Mouse (Mus musculus) kidney, adult 2 months (tissue): ENCODE measurements around the gene Fam192a. TPM values are rescaled to one million over a fixed set of nuclear protein-coding genes. Genes with fewer than 3 reads are reported as not detected.
A peak's percentile ranks its signal among the peaks of the same experiment; 100 is the strongest.

ENCODE experiments used
- DNase-seq: peaks from one replicate; pipeline ENCODE4 v3.0.0; 2021
- H3K27ac ChIP-seq: fragments of 200-500 bp; 2 replicates; pipeline ENCODE4 v1.5.1; 2012; ENCODE audit warnings: low read depth, low read length, control low read depth, inconsistent platforms; ENCODE audit not compliant: insufficient read depth
- H3K27me3 ChIP-seq: fragments of 200-500 bp; replicated peaks from 2 replicates; pipeline ENCODE4 v1.6.1; 2012; ENCODE audit warnings: mild to moderate bottlenecking, moderate library complexity, low read length, inconsistent platforms; ENCODE audit not compliant: control insufficient read depth, insufficient read depth
- H3K36me3 ChIP-seq: fragments of 200-500 bp; 2 replicates; pipeline ENCODE4 v1.6.1; 2012; ENCODE audit warnings: mild to moderate bottlenecking, moderate library complexity, low read length, inconsistent platforms; ENCODE audit not compliant: control insufficient read depth, insufficient read depth
- H3K4me1 ChIP-seq: fragments of 200-500 bp; 2 replicates; pipeline ENCODE4 v1.6.1; 2011; ENCODE audit warnings: low read length; ENCODE audit not compliant: control insufficient read depth, insufficient read depth
- H3K4me3 ChIP-seq: fragments of 200-500 bp; 2 replicates; pipeline ENCODE4 v1.5.1; 2011; ENCODE audit warnings: mild to moderate bottlenecking, low read depth, low read length, control low read depth; ENCODE audit not compliant: insufficient read depth
- CTCF ChIP-seq: fragments of 200-500 bp; conservative IDR thresholded peaks from 2 replicates; pipeline ENCODE4 v1.5.1; 2011; ENCODE audit warnings: low read depth, mild to moderate bottlenecking, control low read depth, low read length, moderate library complexity, mixed read lengths; ENCODE audit not compliant: insufficient read depth, insufficient read length
- POLR2A ChIP-seq: fragments of 200-500 bp; IDR thresholded peaks from one replicate; pipeline ENCODE4 v1.6.1; 2011; ENCODE audit warnings: low read depth, low read length, control low read depth
- WGBS: fragments of 180-500 bp; shearing (Covaris S2); methylation state at CpG from one replicate; pipeline ENCODE4 v1.1.7; 2018; 5-methylcytosine and 5-hydroxymethylcytosine counted together
- polyA plus RNA-seq: library from polyadenylated mRNA; depleted of rRNA; stranded (reverse); fragments of >200 nt; gene quantifications from 2 replicates; pipeline ENCODE4 v1.2.3, GENCODE M21; 2012

Fam192a gene
- polyA plus RNA-seq, 1 experiment, result 20.9 TPM

DNA sequence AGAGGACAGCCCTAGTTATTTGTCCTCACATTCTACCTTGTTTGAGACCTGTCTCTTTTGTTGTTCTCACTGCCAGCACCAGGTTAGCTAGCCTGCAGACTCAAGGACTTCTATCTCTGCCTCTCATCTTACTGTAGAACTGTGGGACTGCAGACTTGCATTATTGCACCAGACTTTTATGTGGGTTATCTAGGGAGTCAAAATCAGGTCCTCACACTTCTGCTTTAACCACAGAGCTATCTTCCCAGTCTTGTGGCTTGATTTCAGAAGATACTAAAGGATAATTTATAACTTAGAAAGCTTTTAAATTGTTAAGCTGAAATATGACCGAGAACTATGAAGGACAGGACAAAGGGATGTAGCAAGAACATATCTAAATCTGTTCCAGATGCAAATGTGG, 23.1 kb upstream of the Fam192a start:
- no peak for DNase-seq
- Histone ChIP-seq H3K4me1 (peaks cover 3% of the 10 kb centered on the region; the same call in 1 of the 2 replicates), H3K27me3 (no peaks in the 10 kb centered on the region), H3K27ac (no peak overlapping the region), H3K36me3 (peaks cover 5% of the 10 kb centered on the region), H3K4me3 (no peak overlapping the region)
- 84% methylated on average over 1 of the region's 1 CpGs for WGBS
- no peak for TF ChIP-seq POLR2A
- TF ChIP-seq CTCF, result no peak

GRCm38 (mm10) chr8:94607064-94607463, 5.3 kb upstream of the Fam192a start:
- 0 out of 2 replicates have a peak, but pooled peaks have one; percentile 3 for TF ChIP-seq CTCF
- TF ChIP-seq POLR2A, result no peak
- Histone ChIP-seq H3K4me1 (peaks cover 2% of the 10 kb centered on the region; the same call in 1 of the 2 replicates), H3K27ac (no peak overlapping the region), H3K27me3 (no peaks in the 10 kb centered on the region), H3K4me3 (no peak overlapping the region), H3K36me3 (no peaks in the 10 kb centered on the region)
- no peak for DNase-seq
- WGBS, result 89% methylated on average over 5 of the region's 5 CpGs

- DNase-seq, result no peak
- no peak overlapping the region for H3K4me3 ChIP-seq
- no peak overlapping the region for H3K27ac ChIP-seq
- H3K36me3 ChIP-seq, result no peaks in the 10 kb centered on the region
- H3K4me1 ChIP-seq, result peaks cover 8% of the 10 kb centered on the region; the same call in 1 of the 2 replicates
- TF ChIP-seq POLR2A (no peak), CTCF (no peak)
- H3K27me3 ChIP-seq, result no peaks in the 10 kb centered on the region
- WGBS, result 76% methylated on average over 2 of the region's 2 CpGs
Observed at GRCm38 (mm10) chr8:94604030-94604429, 2.2 kb upstream of the Fam192a start.

- Histone ChIP-seq H3K4me1 (peaks cover 8% of the 10 kb centered on the region; the same call in 1 of the 2 replicates), H3K4me3 (peak overlapping the region; percentile 86), H3K27me3 (no peaks in the 10 kb centered on the region), H3K27ac (peak overlapping the region; percentile 79), H3K36me3 (no peaks in the 10 kb centered on the region)
- peak; percentile 81 for DNase-seq
- no peak for TF ChIP-seq POLR2A
- TF ChIP-seq CTCF, result no peak
- under 1% methylated on average over 31 of the region's 31 CpGs for WGBS
Observed at GRCm38 (mm10) chr8:94602471-94603131, 804 bp upstream of the Fam192a start.

DNA sequence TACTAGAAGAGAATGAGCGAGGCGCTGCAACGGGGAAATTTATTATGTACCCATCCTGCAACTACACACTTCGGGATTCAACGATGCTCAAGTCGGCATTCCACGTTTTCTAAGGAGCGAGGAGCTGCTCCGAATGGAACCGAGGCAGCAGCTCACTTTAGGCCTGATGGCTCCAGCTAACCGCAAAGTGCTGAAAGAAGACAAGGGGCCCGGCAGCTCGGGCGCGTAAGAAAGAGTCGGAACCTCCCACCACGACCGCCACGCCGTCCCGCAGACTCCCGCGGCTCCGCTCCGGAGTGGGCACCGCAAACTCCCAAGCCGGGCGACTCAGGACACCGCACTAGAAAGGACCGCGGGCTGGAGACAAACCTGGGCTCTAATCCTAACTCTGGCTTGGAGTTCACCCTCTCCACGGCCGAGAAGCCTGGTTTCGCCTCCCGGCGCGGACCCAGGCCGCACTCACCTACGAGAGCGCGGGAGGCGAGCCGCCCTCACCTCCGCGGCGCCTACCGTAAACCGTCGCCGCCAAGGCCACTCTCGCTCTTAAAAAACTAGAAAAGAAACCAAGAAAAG, 677 bp downstream of the Fam192a start:
- under 1% methylated on average over 51 of the region's 51 CpGs for WGBS
- peak; percentile 8 for DNase-seq
- H3K4me3 ChIP-seq, result peak overlapping the region; percentile 85
- H3K27ac ChIP-seq, result peak overlapping the region; percentile 80
- peaks cover 8% of the 10 kb centered on the region; the same call in 1 of the 2 replicates for H3K4me1 ChIP-seq
- no peaks in the 10 kb centered on the region for H3K36me3 ChIP-seq
- H3K27me3 ChIP-seq, result no peaks in the 10 kb centered on the region
- TF ChIP-seq CTCF, result no peak
- no peak for TF ChIP-seq POLR2A

- Histone ChIP-seq H3K4me3 (peak overlapping the region; percentile 85), H3K36me3 (no peaks in the 10 kb centered on the region), H3K27me3 (no peaks in the 10 kb centered on the region), H3K27ac (peak overlapping the region; percentile 22; the same call in 1 of the 2 replicates), H3K4me1 (peaks cover 8% of the 10 kb centered on the region; the same call in 1 of the 2 replicates)
- DNase-seq, result no peak
- WGBS, result 5% methylated on average over 5 of the region's 5 CpGs
- TF ChIP-seq CTCF (no peak), POLR2A (no peak)
Observed at GRCm38 (mm10) chr8:94600478-94600877, 1.3 kb downstream of the Fam192a start.

- 8% methylated on average over 1 of the region's 1 CpGs for WGBS
- Histone ChIP-seq H3K4me1 (no peaks in the 10 kb centered on the region), H3K27ac (no peak overlapping the region), H3K36me3 (no peaks in the 10 kb centered on the region), H3K27me3 (no peaks in the 10 kb centered on the region), H3K4me3 (no peak overlapping the region)
- TF ChIP-seq POLR2A (no peak), CTCF (no peak)
- peak; percentile 34 for DNase-seq
Observed at GRCm38 (mm10) chr8:94594211-94594610, 7.6 kb downstream of the Fam192a start.
